Mouse (Mus musculus) lung, postnatal 0 days (tissue): Measurements from ENCODE around the gene Dusp15.

Source experiments
- CTCF ChIP-seq: IDR thresholded peaks from 2 replicates; pipeline ENCODE4 v1.5.1; 2016; ENCODE audit warnings: antibody characterized with exemption, mild to moderate bottlenecking
- EP300 ChIP-seq: IDR thresholded peaks from 2 replicates; pipeline ENCODE4 v1.6.1; 2016; ENCODE audit warnings: antibody characterized with exemption, mild to moderate bottlenecking, control low read depth

- no peak for TF ChIP-seq CTCF
- no peak for TF ChIP-seq EP300
Measured at GRCm38 (mm10) chr2:152985582-152985981, 34.1 kb upstream of the Dusp15 start.
